Mouse (Mus musculus): ENCODE results near the gene Rtkn2. TPM values are rescaled to one million over a fixed set of nuclear protein-coding genes. Genes with fewer than 3 reads are reported as not detected.

Gene Rtkn2
- polyA plus RNA-seq, 1 experiment: 2.0 TPM

DNA sequence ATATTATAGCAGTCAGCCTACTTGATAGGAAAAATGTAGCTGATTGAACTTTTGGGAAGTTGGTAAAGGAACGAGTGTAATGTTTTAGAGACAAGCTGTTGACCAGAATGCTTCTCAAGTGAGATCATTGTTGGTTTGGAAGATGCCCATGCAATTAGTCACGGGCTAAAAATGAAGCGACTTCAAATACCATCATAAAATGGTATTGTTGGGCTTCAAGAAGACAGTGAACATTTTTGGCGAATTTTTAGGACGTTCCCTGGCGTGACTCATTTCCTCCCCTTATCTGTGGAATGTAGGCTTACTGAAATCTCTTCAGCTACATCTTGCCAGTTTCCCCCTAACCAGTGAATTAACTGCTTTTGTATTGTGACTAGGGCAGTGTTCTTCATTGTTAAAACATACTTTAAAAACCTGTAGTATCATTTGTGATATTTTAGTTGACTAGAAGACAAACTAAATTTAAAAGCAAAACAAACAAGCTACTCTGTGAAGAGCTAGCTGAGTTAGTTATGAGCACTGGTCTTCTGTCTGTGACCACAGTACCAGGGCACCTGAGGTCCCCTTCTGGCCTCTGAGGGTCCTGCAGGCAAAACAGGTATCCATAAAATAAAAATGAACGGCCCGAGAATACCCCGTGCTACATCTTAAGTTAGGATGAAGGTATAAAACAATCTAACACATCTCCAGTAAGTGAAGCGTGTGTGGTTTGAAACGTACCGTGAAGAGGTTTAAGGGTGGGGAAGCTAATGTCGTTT, 29.0 kb downstream of the Rtkn2 start:
- Histone ChIP-seq H3K27me3 (ENCODE audit: control insufficient read depth, insufficient read depth, low read length) (no peaks in the 10 kb centered on the region), H3K27ac (ENCODE audit: insufficient read depth, low read length) (no peak overlapping the region), H3K4me3 (replicated peaks; ENCODE audit: insufficient read depth, low read depth, low read length) (no peak overlapping the region), H3K4me1 (ENCODE audit: control insufficient read depth, insufficient read depth, low read length) (no peaks in the 10 kb centered on the region)
- WGBS: 72% methylated on average over 13 of the region's 13 CpGs
- no peak for DNase-seq
- no peak for TF ChIP-seq CTCF (IDR thresholded peaks at IDR 0.05; ENCODE audit: borderline replicate concordance, insufficient read depth, low read depth, low read length)
- TF ChIP-seq POLR2A (IDR thresholded peaks at IDR 0.05; ENCODE audit: borderline replicate concordance, insufficient read depth, low read length): no peak

DNA sequence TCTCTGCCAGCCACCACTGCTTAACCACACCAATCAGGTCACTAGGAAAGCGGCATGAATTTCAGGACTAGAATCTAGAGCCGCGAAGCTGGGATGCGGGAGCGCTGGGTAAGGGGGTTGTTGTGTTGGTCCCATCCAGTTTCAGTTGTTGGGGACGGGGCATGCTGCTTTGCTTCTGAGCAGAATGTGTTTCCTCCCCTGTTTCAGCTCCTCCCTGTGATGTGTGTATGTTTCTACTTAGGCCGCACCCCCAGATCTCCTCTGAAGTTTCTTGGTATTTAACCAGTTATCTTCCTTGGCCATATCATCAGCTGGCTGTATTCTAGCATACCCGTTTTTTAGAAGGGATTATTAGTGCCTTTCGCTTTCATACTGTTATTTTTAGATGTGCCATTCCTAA, 29.9 kb downstream of the Rtkn2 start:
- DNase-seq: no peak
- Histone ChIP-seq H3K27ac (ENCODE audit: insufficient read depth, low read length) (no peak overlapping the region), H3K4me3 (replicated peaks; ENCODE audit: insufficient read depth, low read depth, low read length) (no peak overlapping the region), H3K27me3 (ENCODE audit: control insufficient read depth, insufficient read depth, low read length) (no peaks in the 10 kb centered on the region), H3K4me1 (ENCODE audit: control insufficient read depth, insufficient read depth, low read length) (no peaks in the 10 kb centered on the region)
- TF ChIP-seq POLR2A (IDR thresholded peaks at IDR 0.05; ENCODE audit: borderline replicate concordance, insufficient read depth, low read length): no peak
- TF ChIP-seq CTCF (IDR thresholded peaks at IDR 0.05; ENCODE audit: borderline replicate concordance, insufficient read depth, low read depth, low read length): no peak
- 95% methylated on average over 9 of the region's 9 CpGs for WGBS

DNA sequence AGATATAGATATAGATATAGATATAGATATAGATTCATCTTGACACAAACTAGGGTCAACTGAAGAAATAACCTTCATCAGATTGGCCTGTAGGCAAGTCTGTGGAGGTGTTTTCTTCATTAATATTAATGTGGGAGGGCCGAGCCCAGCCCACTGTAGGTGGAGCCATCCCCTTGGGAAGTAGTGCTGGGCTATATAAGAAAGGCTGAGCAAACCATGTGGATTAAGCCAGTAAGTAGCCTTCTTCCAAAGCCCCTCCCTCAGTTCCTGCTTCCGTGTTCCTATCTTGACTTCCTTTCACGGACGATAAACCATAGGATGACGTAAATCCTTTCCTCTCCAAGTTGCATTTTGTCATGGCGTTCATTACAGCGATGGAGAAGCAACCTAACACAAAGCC, 30.5 kb downstream of the Rtkn2 start:
- no peak overlapping the region for H3K27ac ChIP-seq (ENCODE audit: insufficient read depth, low read length)
- H3K4me3 ChIP-seq (replicated peaks; ENCODE audit: insufficient read depth, low read depth, low read length): no peak overlapping the region
- TF ChIP-seq POLR2A (IDR thresholded peaks at IDR 0.05; ENCODE audit: borderline replicate concordance, insufficient read depth, low read length) (no peak), CTCF (IDR thresholded peaks at IDR 0.05; ENCODE audit: borderline replicate concordance, insufficient read depth, low read depth, low read length) (no peak)
- no peaks in the 10 kb centered on the region for H3K27me3 ChIP-seq (ENCODE audit: control insufficient read depth, insufficient read depth, low read length)
- H3K4me1 ChIP-seq (ENCODE audit: control insufficient read depth, insufficient read depth, low read length): no peaks in the 10 kb centered on the region
- 97% methylated on average over 7 of the region's 7 CpGs for WGBS
- no peak for DNase-seq

DNA sequence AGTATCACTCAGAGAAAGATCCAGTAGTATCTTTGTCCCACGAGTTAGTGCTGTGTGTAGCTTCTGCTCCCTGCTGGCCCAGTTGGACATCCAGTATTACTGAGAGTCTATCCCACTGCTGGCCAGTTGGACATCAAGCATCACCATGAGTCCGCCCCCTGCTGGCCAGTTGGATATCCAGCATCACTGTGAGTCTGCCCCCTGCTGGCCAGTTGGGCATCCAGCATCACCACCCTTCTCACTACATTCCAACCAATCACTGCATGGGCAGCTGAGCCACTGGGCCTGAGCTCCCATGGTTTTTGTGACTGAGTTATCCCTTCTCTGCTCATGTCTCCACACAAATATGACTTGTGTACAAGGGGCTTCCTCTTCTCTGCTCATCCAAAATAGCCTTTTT, 33.8 kb downstream of the Rtkn2 start:
- DNase-seq: no peak
- no peaks in the 10 kb centered on the region for H3K27me3 ChIP-seq (ENCODE audit: control insufficient read depth, insufficient read depth, low read length)
- 90% methylated on average over 2 of the region's 2 CpGs for WGBS
- H3K4me3 ChIP-seq (replicated peaks; ENCODE audit: insufficient read depth, low read depth, low read length): no peak overlapping the region
- TF ChIP-seq CTCF (IDR thresholded peaks at IDR 0.05; ENCODE audit: borderline replicate concordance, insufficient read depth, low read depth, low read length) (peak; percentile 50), POLR2A (IDR thresholded peaks at IDR 0.05; ENCODE audit: borderline replicate concordance, insufficient read depth, low read length) (no peak)
- H3K27ac ChIP-seq (ENCODE audit: insufficient read depth, low read length): no peak overlapping the region
- H3K4me1 ChIP-seq (ENCODE audit: control insufficient read depth, insufficient read depth, low read length): no peaks in the 10 kb centered on the region

DNA sequence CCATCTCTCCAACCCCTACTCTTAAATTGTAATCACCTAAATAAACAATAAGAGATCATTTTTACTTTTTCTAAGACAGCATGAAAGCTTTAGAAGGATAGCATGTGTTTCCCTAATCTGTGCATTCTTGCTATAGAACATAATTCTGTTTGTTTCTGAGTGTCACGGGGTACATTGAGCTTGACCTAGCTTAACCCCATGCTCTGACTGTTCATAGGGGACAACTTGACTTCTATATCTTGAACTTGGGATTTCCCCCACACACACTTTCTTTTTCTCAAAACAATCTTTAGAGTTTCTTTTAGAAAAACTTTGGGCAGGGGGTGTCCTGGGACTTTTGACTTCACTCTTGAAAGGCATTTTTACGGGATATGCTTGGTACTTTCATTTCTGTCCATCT, 41.4 kb downstream of the Rtkn2 start:
- Histone ChIP-seq H3K4me1 (ENCODE audit: control insufficient read depth, insufficient read depth, low read length) (no peaks in the 10 kb centered on the region; the same call in 1 of the 2 replicates), H3K4me3 (replicated peaks; ENCODE audit: insufficient read depth, low read depth, low read length) (no peak overlapping the region), H3K27ac (ENCODE audit: insufficient read depth, low read length) (no peak overlapping the region), H3K27me3 (ENCODE audit: control insufficient read depth, insufficient read depth, low read length) (no peaks in the 10 kb centered on the region)
- 96% methylated on average over 2 of the region's 2 CpGs for WGBS
- DNase-seq: no peak
- TF ChIP-seq POLR2A (IDR thresholded peaks at IDR 0.05; ENCODE audit: borderline replicate concordance, insufficient read depth, low read length) (no peak), CTCF (IDR thresholded peaks at IDR 0.05; ENCODE audit: borderline replicate concordance, insufficient read depth, low read depth, low read length) (no peak)

GRCm38 (mm10) chr10:68025660-68026059, 46.3 kb downstream of the Rtkn2 start:
- H3K27me3 ChIP-seq (ENCODE audit: control insufficient read depth, insufficient read depth, low read length): no peaks in the 10 kb centered on the region
- DNase-seq: no peak
- TF ChIP-seq CTCF (IDR thresholded peaks at IDR 0.05; ENCODE audit: borderline replicate concordance, insufficient read depth, low read depth, low read length) (no peak), POLR2A (IDR thresholded peaks at IDR 0.05; ENCODE audit: borderline replicate concordance, insufficient read depth, low read length) (no peak)
- no peak overlapping the region for H3K4me3 ChIP-seq (replicated peaks; ENCODE audit: insufficient read depth, low read depth, low read length)
- H3K4me1 ChIP-seq (ENCODE audit: control insufficient read depth, insufficient read depth, low read length): no peaks in the 10 kb centered on the region; the same call in 1 of the 2 replicates
- H3K27ac ChIP-seq (ENCODE audit: insufficient read depth, low read length): no peak overlapping the region
- WGBS: 81% methylated on average over 3 of the region's 3 CpGs

DNA sequence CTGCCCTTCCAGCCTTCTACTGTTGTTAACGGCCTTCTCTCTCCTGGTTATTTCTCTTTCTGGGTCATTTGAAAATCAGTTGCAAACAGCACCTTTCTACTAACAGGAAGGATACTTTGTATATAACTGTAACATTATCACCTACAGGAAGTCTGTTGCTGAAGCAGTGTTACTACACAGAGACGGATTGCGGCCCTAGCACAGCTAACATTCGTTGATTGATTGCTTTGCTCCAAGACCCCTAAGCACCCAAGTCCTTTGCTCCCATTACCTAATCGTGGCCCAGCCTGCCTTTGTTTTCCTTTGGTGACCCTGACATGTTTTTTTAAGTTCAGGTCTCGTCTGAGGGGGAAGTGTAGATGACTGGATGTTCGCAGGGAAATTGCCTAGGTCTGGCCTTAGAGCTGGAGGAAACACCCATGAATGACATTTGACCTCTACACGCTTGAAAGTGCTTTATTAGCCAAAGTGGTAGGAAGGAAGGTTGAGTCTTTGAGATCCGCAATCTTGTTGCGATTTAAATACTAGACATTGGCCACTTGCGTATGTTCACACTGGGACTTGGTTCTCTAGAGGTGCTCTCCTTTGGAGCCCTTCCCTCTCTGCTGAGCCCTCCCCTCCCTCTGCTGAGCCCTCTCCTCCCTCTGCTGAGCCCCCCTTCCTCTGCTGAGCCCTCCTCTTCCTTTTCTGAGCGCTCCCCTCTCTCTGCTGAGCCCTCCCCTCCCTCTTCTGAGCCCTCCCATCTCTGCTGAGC, 49.1 kb downstream of the Rtkn2 start:
- no peaks in the 10 kb centered on the region; the same call in 1 of the 2 replicates for H3K4me1 ChIP-seq (ENCODE audit: control insufficient read depth, insufficient read depth, low read length)
- no peak overlapping the region for H3K4me3 ChIP-seq (replicated peaks; ENCODE audit: insufficient read depth, low read depth, low read length)
- WGBS: 92% methylated on average over 12 of the region's 12 CpGs
- H3K27ac ChIP-seq (ENCODE audit: insufficient read depth, low read length): no peak overlapping the region
- H3K27me3 ChIP-seq (ENCODE audit: control insufficient read depth, insufficient read depth, low read length): no peaks in the 10 kb centered on the region
- TF ChIP-seq CTCF (IDR thresholded peaks at IDR 0.05; ENCODE audit: borderline replicate concordance, insufficient read depth, low read depth, low read length) (no peak), POLR2A (IDR thresholded peaks at IDR 0.05; ENCODE audit: borderline replicate concordance, insufficient read depth, low read length) (no peak)
- DNase-seq: no peak

All from cerebellum, adult 2 months (tissue).